Mouse (Mus musculus): ENCODE measurements around the gene Med14.
A peak's percentile ranks its signal among the peaks of the same experiment; 100 is the strongest.

The Med14 gene

GRCm38 (mm10) chrX:12761626-12762333 is at the start of gene Med14:
Gene Med14, minus strand, starts transcription at chrX:12762073.
- DNase-seq (ENCODE audit: low read depth, low spot score) = peak; percentile 60

DNA sequence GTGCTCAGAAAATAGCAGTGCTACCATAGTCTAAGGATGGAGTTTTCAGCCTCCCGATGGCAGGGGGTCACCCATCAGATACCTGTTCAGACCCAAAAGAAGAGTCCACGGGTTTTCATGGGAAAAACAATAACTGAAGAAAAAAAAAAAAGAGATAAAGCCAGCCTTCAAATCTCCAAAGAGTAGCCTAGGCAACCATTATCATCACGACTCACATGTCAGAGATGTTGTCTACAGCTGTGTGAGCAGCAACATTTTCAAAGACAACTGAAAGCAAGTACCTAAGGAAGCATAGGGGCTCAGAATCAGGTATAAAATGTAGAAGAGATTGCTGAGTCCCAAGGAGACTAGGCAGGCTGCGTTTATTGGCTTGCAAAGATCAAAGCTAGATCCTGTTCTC is 38.7 kb upstream of the Med14 start:
- no peak for DNase-seq (ENCODE audit: low read depth, low spot score)

DNA sequence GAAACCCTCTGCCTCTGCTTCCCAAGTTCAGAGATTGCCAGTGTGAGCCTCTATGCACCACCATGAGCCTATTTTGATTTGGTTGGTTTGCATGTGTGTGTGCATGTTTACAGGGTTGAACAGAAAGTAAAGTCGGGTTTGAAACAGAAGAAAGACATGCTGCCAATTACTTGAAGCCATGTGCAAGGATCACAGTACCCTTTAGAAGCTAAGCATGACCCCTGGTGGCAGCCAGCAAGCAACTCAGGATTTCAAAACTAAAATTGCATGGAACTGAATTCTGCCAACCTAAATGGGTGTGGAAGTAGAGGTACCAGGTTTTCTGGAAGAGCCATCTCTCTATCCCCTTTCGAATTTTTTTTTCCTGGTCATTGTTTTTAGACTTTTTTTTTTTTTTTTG is 33.0 kb upstream of the Med14 start:
- DNase-seq (ENCODE audit: low read depth, low spot score) = no peak

DNA sequence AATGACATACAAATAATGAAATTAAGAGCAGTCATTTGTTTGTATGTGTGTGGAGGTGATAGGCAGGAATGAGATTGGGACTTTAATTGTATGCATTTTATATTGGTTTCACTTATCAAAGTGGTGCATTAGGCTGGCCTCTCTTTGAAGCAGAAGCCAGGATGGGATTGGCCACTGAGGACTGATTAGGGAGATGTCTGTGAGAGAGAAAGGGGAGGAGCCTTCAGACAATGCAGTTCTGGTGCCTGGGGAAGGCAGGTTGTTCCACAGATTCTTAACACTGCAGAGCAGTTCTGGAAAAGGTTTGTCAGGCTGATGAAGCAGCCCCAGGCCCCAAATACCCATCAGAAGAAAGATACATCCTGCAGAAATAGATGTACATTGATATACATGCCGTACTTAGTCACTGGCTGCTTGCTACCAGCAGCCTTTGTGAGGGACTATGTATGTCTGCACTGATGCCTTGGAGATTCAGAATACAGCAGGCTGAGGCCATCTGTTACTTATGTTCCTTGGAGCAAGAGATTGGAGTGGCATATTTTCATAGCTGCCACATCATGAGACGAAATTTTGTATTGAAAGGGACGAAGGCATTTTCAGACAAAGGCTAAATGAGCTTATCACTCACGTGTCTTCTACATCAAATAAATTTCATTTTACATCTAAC is 29.9 kb upstream of the Med14 start:
- DNase-seq (ENCODE audit: low read depth, low spot score) = no peak

- DNase-seq (ENCODE audit: low read depth, low spot score) = no peak
Measured at GRCm38 (mm10) chrX:12773236-12773635, 11.4 kb upstream of the Med14 start.

GRCm38 (mm10) chrX:12771561-12771960 is 9.7 kb upstream of the Med14 start:
- no peak for DNase-seq (ENCODE audit: low read depth, low spot score)

DNA sequence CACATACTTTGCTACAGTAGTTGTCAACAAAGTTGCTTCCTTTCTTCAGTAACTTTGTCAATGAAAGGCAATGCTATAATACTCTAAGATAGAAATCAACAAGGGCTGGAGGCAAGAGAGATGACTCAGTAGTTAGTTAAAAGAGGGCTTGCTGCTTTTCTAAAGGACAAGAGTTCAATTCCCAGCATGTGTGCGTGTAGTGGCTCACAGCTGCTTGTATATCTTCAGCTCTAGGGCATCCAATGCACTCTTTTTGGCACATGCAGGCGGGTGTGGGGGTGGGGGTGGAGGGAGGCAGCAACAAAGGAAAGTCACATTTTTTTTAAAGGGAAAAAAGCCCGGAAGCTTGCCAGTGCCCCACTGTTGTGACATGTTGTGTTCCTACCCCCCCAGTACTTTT is 6.7 kb upstream of the Med14 start:
- no peak for DNase-seq (ENCODE audit: low read depth, low spot score)

DNA sequence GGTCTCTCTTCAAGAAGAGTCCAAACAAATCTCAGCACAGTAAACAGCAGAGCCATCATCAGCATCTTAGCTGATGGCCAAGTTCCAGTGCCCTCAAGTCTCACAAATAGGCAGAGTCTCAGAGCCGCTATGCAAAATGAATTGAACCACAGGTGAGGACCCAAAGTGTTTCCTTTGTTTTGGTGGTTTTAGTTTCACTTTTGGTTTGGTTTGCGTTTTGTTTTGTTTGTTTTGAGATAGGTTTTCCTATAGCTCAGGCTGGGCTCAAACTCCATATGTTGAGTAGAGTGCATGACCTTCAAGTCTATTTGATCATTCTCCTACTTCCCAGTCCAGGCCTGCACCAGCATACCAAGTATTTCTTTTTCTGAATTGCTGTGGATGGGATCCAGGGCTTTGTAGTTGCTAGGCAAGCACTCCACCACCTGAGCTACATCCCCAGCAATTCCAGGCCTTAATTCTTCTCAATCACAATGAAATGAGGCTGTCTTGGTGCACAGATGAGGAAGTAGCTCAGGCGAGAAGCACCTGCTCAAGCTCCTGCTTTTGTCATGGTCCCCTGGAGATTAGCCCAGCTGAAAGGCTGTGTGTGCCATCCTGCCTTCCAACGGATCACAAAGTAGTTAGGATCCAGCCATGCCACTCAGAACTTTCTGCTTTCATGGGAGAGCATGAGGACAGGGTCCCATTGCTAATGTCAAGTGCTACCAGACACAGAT is 5.1 kb upstream of the Med14 start:
- DNase-seq (ENCODE audit: low read depth, low spot score) = no peak

- DNase-seq (ENCODE audit: low read depth, low spot score) = no peak
Measured at GRCm38 (mm10) chrX:12763127-12763834, 1.4 kb upstream of the Med14 start.

DNA sequence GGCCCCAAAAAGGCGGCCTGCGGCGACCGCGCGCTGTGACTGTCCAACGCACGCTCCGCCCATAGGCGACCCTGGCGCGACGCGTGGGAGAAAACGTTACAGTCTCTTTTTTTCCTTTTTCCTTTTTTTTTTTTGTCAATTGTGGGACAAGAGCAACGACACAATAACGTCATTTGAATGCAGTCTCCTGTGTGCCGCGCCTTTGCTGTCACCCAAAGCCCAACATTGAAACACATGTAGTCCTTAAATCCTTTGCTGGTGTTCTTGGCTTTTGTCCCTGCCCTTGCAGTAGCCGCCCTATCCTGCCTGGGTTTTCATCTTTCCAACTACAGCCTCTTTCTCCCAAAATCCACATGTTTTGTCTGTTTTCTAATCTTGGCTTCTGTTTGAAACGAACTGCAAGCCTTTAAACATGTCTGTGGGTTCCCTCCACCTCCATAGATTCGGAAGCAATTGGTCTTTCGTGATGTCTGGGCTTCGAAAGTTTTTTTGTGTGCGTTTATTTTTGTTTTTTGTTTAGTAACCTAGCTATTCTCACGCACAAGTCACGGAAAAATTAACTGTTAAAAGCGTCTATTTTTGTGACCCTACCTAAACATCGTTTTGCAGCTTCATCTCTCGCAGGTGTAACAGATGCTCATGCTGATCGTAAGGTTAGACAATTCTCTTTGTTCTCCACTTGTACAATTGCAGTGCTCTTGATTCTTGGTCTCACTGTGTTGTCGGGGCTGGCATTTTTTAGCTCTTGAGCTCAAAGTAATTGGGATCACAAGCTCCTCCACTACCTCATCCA is 657 bp upstream of the Med14 start:
- DNase-seq (ENCODE audit: low read depth, low spot score) = no peak

DNA sequence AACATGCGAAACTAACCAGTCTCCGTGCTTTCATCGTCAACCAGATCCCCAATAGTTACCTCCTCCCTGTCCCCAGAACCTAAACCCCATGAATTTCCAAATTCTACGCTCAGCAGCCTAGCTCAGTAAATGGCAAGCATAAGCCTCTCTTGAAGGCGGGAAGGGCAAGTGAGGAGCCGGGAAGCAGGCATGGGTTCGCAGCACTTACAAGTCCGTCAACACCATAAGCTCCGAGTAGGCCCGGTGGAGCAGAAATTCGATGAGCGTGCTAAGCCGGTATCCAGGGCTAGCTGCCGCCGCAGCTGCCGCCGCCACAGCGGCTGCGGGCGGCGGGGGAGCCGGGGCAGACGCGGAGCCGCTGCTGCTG is 631 bp downstream of the Med14 start:
- DNase-seq (ENCODE audit: low read depth, low spot score) = peak; percentile 40

GRCm38 (mm10) chrX:12760501-12760900 is 1.4 kb downstream of the Med14 start:
- DNase-seq (ENCODE audit: low read depth, low spot score) = no peak

GRCm38 (mm10) chrX:12759625-12760024 is 2.2 kb downstream of the Med14 start:
- DNase-seq (ENCODE audit: low read depth, low spot score) = no peak

DNA sequence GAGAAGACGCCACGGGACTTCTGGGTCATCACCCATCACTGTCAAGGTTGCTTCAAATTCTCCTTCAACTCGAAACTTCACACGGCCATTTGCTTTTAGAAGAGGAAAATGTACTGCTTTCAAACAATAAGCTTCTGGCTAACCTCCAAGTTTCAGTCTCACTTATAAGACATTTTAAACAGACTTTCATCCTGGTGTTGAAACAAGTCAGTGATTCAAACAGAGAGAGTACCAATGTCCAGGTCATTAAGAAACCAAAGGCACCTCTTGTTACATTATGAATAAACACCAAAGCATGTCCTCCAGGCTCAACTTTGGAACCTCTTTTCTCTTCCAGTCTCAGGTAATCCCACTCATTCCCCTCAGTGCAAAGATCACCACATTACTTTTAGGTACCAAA is 14.0 kb downstream of the Med14 start:
- DNase-seq (ENCODE audit: low read depth, low spot score) = no peak

GRCm38 (mm10) chrX:12746729-12747128 is 15.1 kb downstream of the Med14 start:
- DNase-seq (ENCODE audit: low read depth, low spot score) = no peak

DNA sequence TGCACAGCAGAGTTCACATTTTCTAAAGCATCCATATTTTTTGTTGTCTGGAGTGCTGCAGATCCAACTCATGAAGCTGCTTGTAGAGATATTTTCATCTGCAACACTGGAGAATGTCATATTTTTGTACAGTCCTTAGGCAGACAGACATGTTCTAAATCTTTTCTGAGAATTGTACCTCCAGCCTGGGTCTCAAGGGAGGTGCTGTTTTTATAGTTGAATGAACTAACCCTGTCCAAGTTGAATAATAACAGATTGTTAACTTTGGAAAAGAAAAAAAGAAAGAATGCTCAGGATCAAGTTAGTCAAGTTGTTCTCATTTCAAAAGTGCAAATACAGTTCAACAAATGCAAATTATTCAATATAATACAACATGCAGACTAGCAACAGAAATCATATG is 21.5 kb downstream of the Med14 start:
- no peak for DNase-seq (ENCODE audit: low read depth, low spot score)

DNA sequence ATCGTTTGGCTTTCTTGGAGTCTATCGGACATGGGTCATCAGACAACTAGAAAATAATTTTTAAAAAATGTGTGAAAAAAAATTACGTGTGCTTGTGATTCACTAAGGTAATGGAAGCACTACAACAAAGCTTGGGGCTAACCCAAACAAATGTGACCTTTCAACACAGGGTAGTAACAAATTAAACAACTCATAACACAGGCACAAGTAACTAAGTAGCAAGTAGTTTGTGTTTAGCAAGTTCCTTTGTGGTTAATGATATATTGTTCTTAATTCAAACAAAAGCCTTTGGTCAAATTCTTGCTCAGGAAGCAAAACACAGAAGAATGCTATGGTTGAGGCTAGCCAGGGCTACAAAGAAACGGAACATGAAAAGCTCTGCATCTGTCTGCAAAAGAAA is 45.8 kb downstream of the Med14 start:
- DNase-seq (ENCODE audit: low read depth, low spot score) = no peak

GRCm38 (mm10) chrX:12713796-12714195 is 48.1 kb downstream of the Med14 start:
- no peak for DNase-seq (ENCODE audit: low read depth, low spot score)

- DNase-seq (ENCODE audit: low read depth, low spot score) = no peak
Measured at GRCm38 (mm10) chrX:12686910-12687309, 75.0 kb downstream of the Med14 start.

DNA sequence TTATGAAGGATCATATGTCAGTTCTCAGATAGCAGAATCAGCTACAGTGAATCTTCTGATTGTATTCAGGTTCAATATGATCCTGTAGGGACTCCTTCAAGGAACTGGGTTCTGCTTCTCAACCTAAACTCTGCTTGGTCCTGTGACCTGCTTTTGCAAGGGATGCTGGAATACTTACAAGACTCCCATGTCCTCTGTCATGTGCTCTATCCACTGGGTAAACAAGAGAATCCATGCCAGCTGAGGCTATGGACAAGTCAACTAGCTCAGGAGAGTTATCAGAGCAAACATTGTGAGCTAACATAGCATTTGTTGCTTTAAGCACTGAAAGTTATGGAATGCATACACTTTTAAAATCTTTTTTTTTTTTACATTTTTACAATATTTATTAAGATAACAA is 75.8 kb downstream of the Med14 start:
- no peak for DNase-seq (ENCODE audit: low read depth, low spot score)

GRCm38 (mm10) chrX:12677396-12677795 is 84.5 kb downstream of the Med14 start:
- DNase-seq (ENCODE audit: low read depth, low spot score) = peak; percentile 47

All from c-Kit-negative CD71-positive TER-119-positive erythroid progenitor cells, embryonic 14.5 days (primary cell).